Mouse (Mus musculus) myocyte (in vitro differentiated cells): ENCODE results near the gene Slc35f3. TPM values are rescaled to one million over a fixed set of nuclear protein-coding genes. Genes with fewer than 3 reads are reported as not detected.

ENCODE experiments used
- H3K27me3 ChIP-seq: one replicate; pipeline ENCODE4 v1.6.1; 2011; ENCODE audit not compliant: control insufficient read depth, insufficient read depth, insufficient read length
- H3K36me3 ChIP-seq: one replicate; pipeline ENCODE4 v1.6.1; 2011; ENCODE audit not compliant: control insufficient read depth, insufficient read depth
- H3K4me2 ChIP-seq: one replicate; pipeline ENCODE4 v1.6.1; 2011; ENCODE audit warnings: low read depth, control low read depth
- H3K4me3 ChIP-seq: one replicate; pipeline ENCODE4 v1.5.1; 2011; ENCODE audit warnings: mild to moderate bottlenecking, control low read depth, moderate library complexity
- H3K79me2 ChIP-seq: one replicate; pipeline ENCODE4 v1.6.1; 2011; ENCODE audit not compliant: control insufficient read depth, insufficient read depth
- H3ac ChIP-seq: one replicate; pipeline ENCODE4 v1.6.1; 2011; ENCODE audit not compliant: control insufficient read depth, insufficient read length
- CEBPB ChIP-seq: IDR thresholded peaks from 2 replicates; pipeline ENCODE4 v1.6.1; 2011; ENCODE audit warnings: mild to moderate bottlenecking, moderate library complexity; ENCODE audit not compliant: poor library complexity, insufficient read depth, severe bottlenecking
- E2F4 ChIP-seq: IDR thresholded peaks from one replicate; pipeline ENCODE4 v1.6.1; 2011; ENCODE audit warnings: mild to moderate bottlenecking, control low read depth, moderate library complexity; ENCODE audit not compliant: insufficient read depth
- MAX ChIP-seq: IDR thresholded peaks from one replicate; pipeline ENCODE4 v1.6.1; 2011; ENCODE audit warnings: low read depth, mild to moderate bottlenecking, control low read depth
- MYOD1 ChIP-seq, 3 experiments: IDR thresholded peaks; one replicate each; pipeline ENCODE4 v1.6.1; 2011; ENCODE audit warnings: control low read depth in 2 of 3, low read depth in 2 of 3, mild to moderate bottlenecking in 2 of 3, moderate library complexity in 1 of 3; ENCODE audit not compliant: insufficient read length in 2 of 3, control insufficient read depth in 1 of 3
- MYOG ChIP-seq, 3 experiments: IDR thresholded peaks; one replicate each; pipeline ENCODE4 v1.6.1; 2011; ENCODE audit warnings: control low read depth in 2 of 3, low read depth in 2 of 3, mild to moderate bottlenecking in 2 of 3; ENCODE audit not compliant: insufficient read length in 2 of 3, control insufficient read depth in 1 of 3, insufficient read depth in 1 of 3
- POLR2A ChIP-seq: IDR thresholded peaks from one replicate; pipeline ENCODE4 v1.6.1; 2011; ENCODE audit warnings: low read depth, mild to moderate bottlenecking, control low read depth, moderate library complexity; ENCODE audit not compliant: insufficient read length
- POLR2AphosphoS2 ChIP-seq: IDR thresholded peaks from one replicate; pipeline ENCODE4 v1.6.1; 2011; ENCODE audit warnings: low read depth, control low read depth; ENCODE audit not compliant: insufficient read length
- REST ChIP-seq: IDR thresholded peaks from one replicate; pipeline ENCODE4 v1.6.1; 2011; ENCODE audit warnings: mild to moderate bottlenecking, control low read depth, moderate library complexity; ENCODE audit not compliant: insufficient read depth, insufficient read length
- SRF ChIP-seq: IDR thresholded peaks from one replicate; pipeline ENCODE4 v1.6.1; 2011; ENCODE audit warnings: low read depth; ENCODE audit not compliant: control insufficient read depth, insufficient read length
- TCF12 ChIP-seq: IDR thresholded peaks from one replicate; pipeline ENCODE4 v1.6.1; 2011; ENCODE audit warnings: mild to moderate bottlenecking, control low read depth; ENCODE audit not compliant: poor library complexity, insufficient read depth, severe bottlenecking
- TCF3 ChIP-seq: IDR thresholded peaks from one replicate; pipeline ENCODE4 v1.6.1; 2011; ENCODE audit warnings: low read depth, control low read depth; ENCODE audit not compliant: insufficient read length
- USF1 ChIP-seq: IDR thresholded peaks from one replicate; pipeline ENCODE4 v1.6.1; 2011; ENCODE audit warnings: low read depth, mild to moderate bottlenecking, control low read depth, moderate library complexity
- polyA plus RNA-seq: library from polyadenylated mRNA; unstranded; fragments of >200 nt; fragmentation: generic; extraction: Trizol; gene quantifications from one replicate; pipeline ENCODE4 v1.2.1, GENCODE M21; 2012; ENCODE audit warnings: missing spikeins

Gene Slc35f3
- polyA plus RNA-seq, 1 experiment, result 0.02 TPM

- Histone ChIP-seq H3ac (no peak overlapping the region), H3K4me3 (no peak overlapping the region), H3K36me3 (no peaks in the 10 kb centered on the region), H3K27me3 (no peaks in the 10 kb centered on the region), H3K79me2 (no peaks in the 10 kb centered on the region), H3K4me2 (no peak overlapping the region)
- no peak for TF ChIP-seq MYOD1 (IDR thresholded peaks at IDR 0.05; ENCODE audit: control insufficient read depth in 1 of 3, insufficient read length in 2 of 3, low read depth in 2 of 3)
- TF ChIP-seq USF1, result no peak
- TF ChIP-seq POLR2AphosphoS2, result no peak
- no peak for TF ChIP-seq POLR2A
- no peak for TF ChIP-seq E2F4
Observed at GRCm38 (mm10) chr8:126324931-126325330, 26.6 kb downstream of the Slc35f3 start.

- TF ChIP-seq POLR2A (no peak), SRF (no peak), MAX (no peak), POLR2AphosphoS2 (no peak), USF1 (no peak), TCF12 (no peak), TCF3 (no peak), MYOD1 (IDR thresholded peaks at IDR 0.05; ENCODE audit: control insufficient read depth in 1 of 3, insufficient read length in 2 of 3, low read depth in 2 of 3) (no peak)
- Histone ChIP-seq H3K4me2 (no peak overlapping the region), H3K79me2 (no peaks in the 10 kb centered on the region), H3ac (no peak overlapping the region), H3K27me3 (no peaks in the 10 kb centered on the region), H3K4me3 (no peak overlapping the region), H3K36me3 (no peaks in the 10 kb centered on the region)
Observed at GRCm38 (mm10) chr8:126326136-126326535, 27.8 kb downstream of the Slc35f3 start.

- Histone ChIP-seq H3K4me2 (no peak overlapping the region), H3K4me3 (no peak overlapping the region), H3K27me3 (no peaks in the 10 kb centered on the region), H3K79me2 (no peaks in the 10 kb centered on the region), H3ac (no peak overlapping the region), H3K36me3 (no peaks in the 10 kb centered on the region)
- TF ChIP-seq MAX (no peak), POLR2AphosphoS2 (no peak), USF1 (no peak), CEBPB (no peak), TCF12 (no peak)
Observed at GRCm38 (mm10) chr8:126326731-126327130, 28.4 kb downstream of the Slc35f3 start.

GRCm38 (mm10) chr8:126327786-126328185 is 29.4 kb downstream of the Slc35f3 start:
- no peaks in the 10 kb centered on the region for H3K27me3 ChIP-seq
- no peaks in the 10 kb centered on the region for H3K36me3 ChIP-seq
- H3ac ChIP-seq, result no peak overlapping the region
- TF ChIP-seq POLR2A (no peak), MAX (no peak), MYOD1 (IDR thresholded peaks at IDR 0.05; ENCODE audit: control insufficient read depth in 1 of 3, insufficient read length in 2 of 3, low read depth in 2 of 3) (no peak), E2F4 (no peak), USF1 (no peak), REST (no peak), POLR2AphosphoS2 (no peak), MYOG (IDR thresholded peaks at IDR 0.05; ENCODE audit: control insufficient read depth in 1 of 3, insufficient read depth in 1 of 3, insufficient read length in 2 of 3, low read depth in 2 of 3) (no peak)
- H3K4me3 ChIP-seq, result no peak overlapping the region
- H3K79me2 ChIP-seq, result no peaks in the 10 kb centered on the region
- no peak overlapping the region for H3K4me2 ChIP-seq

- no peak overlapping the region for H3K4me3 ChIP-seq
- no peak overlapping the region for H3K4me2 ChIP-seq
- H3ac ChIP-seq, result no peak overlapping the region
- H3K79me2 ChIP-seq, result no peaks in the 10 kb centered on the region
- H3K36me3 ChIP-seq, result no peaks in the 10 kb centered on the region
- peaks cover 9% of the 10 kb centered on the region for H3K27me3 ChIP-seq
- TF ChIP-seq E2F4, result no peak
- TF ChIP-seq REST, result no peak
- TF ChIP-seq USF1, result no peak
- TF ChIP-seq POLR2A, result no peak
- no peak for TF ChIP-seq MYOG (IDR thresholded peaks at IDR 0.05; ENCODE audit: control insufficient read depth in 1 of 3, insufficient read depth in 1 of 3, insufficient read length in 2 of 3, low read depth in 2 of 3)
- TF ChIP-seq TCF12, result no peak
- no peak for TF ChIP-seq MAX
- TF ChIP-seq POLR2AphosphoS2, result no peak
- no peak for TF ChIP-seq TCF3
- no peak for TF ChIP-seq MYOD1 (IDR thresholded peaks at IDR 0.05; ENCODE audit: control insufficient read depth in 1 of 3, insufficient read length in 2 of 3, low read depth in 2 of 3)
- no peak for TF ChIP-seq SRF
- no peak for TF ChIP-seq CEBPB
Observed at GRCm38 (mm10) chr8:126338864-126339263, 40.5 kb downstream of the Slc35f3 start.
